Mouse (Mus musculus) midbrain, embryonic 16.5 days (tissue): Measurements from ENCODE around the gene Il12rb1. TPM values are rescaled to one million over a fixed set of nuclear protein-coding genes. Genes with fewer than 3 reads are reported as not detected.
A peak's percentile ranks its signal among the peaks of the same experiment; 100 is the strongest.

Experiments
- ATAC-seq: fragments of 200-750 bp; cut with Nextera tagmentation; 2 replicates; pipeline ENCODE4 v1.8.0; 2017; ENCODE audit warnings: moderate TSS enrichment
- H3K27ac ChIP-seq: fragments of 300-500 bp; sonication (generic); 2 replicates; pipeline ENCODE4 v1.5.1; 2014; ENCODE audit warnings: mild to moderate bottlenecking, low read length, mixed read lengths
- H3K27me3 ChIP-seq: fragments of 300-500 bp; sonication (generic); 2 replicates; pipeline ENCODE4 v1.6.1; 2014; ENCODE audit warnings: low read depth, low read length, mixed read lengths; ENCODE audit not compliant: control insufficient read depth, insufficient read depth
- H3K36me3 ChIP-seq: fragments of 300-500 bp; sonication (generic); 2 replicates; pipeline ENCODE4 v1.6.1; 2014; ENCODE audit warnings: mild to moderate bottlenecking, low read length, moderate library complexity, mixed read lengths; ENCODE audit not compliant: control insufficient read depth, insufficient read depth
- H3K4me1 ChIP-seq: fragments of 300-500 bp; sonication (generic); 2 replicates; pipeline ENCODE4 v1.6.1; 2014; ENCODE audit warnings: mild to moderate bottlenecking, low read length, mixed read lengths; ENCODE audit not compliant: control insufficient read depth, insufficient read depth
- H3K4me2 ChIP-seq: fragments of 300-500 bp; sonication (generic); 2 replicates; pipeline ENCODE4 v1.6.1; 2014; ENCODE audit warnings: mild to moderate bottlenecking, low read length, mixed read lengths
- H3K4me3 ChIP-seq: fragments of 300-500 bp; sonication (generic); 2 replicates; pipeline ENCODE4 v1.5.1; 2014; ENCODE audit warnings: low read depth, mild to moderate bottlenecking, low read length, moderate library complexity, mixed read lengths
- H3K9ac ChIP-seq: fragments of 300-500 bp; sonication (generic); 2 replicates; pipeline ENCODE4 v1.6.1; 2014; ENCODE audit warnings: low read depth, low read length, mixed read lengths
- H3K9me3 ChIP-seq: fragments of 300-500 bp; sonication (generic); replicated peaks from 2 replicates; pipeline ENCODE4 v1.6.1; 2014; ENCODE audit warnings: mild to moderate bottlenecking, low read length, mixed read lengths; ENCODE audit not compliant: control insufficient read depth, poor library complexity, severe bottlenecking
- WGBS: fragments of 180-500 bp; shearing (Covaris S2); extraction: QIAGEN DNeasy Blood & Tissue Kit; methylation state at CpG from one replicate; pipeline ENCODE4 v1.1.7; 2014; 5-methylcytosine and 5-hydroxymethylcytosine counted together
- polyA plus RNA-seq: library from polyadenylated mRNA; unstranded; fragments of >200 nt; fragmentation: Nextera tagmentation; extraction: Ambion mirVana; gene quantifications from 2 replicates; pipeline ENCODE4 v1.2.1, GENCODE M21; 2015

Gene Il12rb1
- polyA plus RNA-seq, 1 experiment from 2014 or later, result 0.08 TPM

- Histone ChIP-seq H3K9me3 (no peaks in the 10 kb centered on the region), H3K9ac (0 out of 2 replicates have a peak overlapping the region, but pooled peaks have one; percentile 6), H3K4me3 (no peak overlapping the region), H3K27me3 (no peaks in the 10 kb centered on the region; the same call in 1 of the 2 replicates), H3K36me3 (no peaks in the 10 kb centered on the region), H3K27ac (no peak overlapping the region), H3K4me1 (peaks cover 3% of the 10 kb centered on the region; the same call in 1 of the 2 replicates), H3K4me2 (no peak overlapping the region)
- WGBS, result 2% methylated on average over 6 of the region's 6 CpGs
- ATAC-seq, result no peak
These were observed 36.3 kb downstream of the Il12rb1 start for GRCm38 (mm10) chr8:70844523-70844922.

GRCm38 (mm10) chr8:70845108-70845507 is 36.9 kb downstream of the Il12rb1 start:
- H3K27me3 ChIP-seq, result no peaks in the 10 kb centered on the region; the same call in 1 of the 2 replicates
- 51% methylated on average over 5 of the region's 5 CpGs for WGBS
- no peak overlapping the region for H3K27ac ChIP-seq
- no peaks in the 10 kb centered on the region for H3K9me3 ChIP-seq
- H3K4me3 ChIP-seq, result no peak overlapping the region
- H3K4me1 ChIP-seq, result peaks cover 3% of the 10 kb centered on the region; the same call in 1 of the 2 replicates
- ATAC-seq, result no peak
- no peak overlapping the region for H3K9ac ChIP-seq
- H3K4me2 ChIP-seq, result no peak overlapping the region
- no peaks in the 10 kb centered on the region for H3K36me3 ChIP-seq

- no peaks in the 10 kb centered on the region for H3K4me1 ChIP-seq
- WGBS, result 61% methylated on average over 15 of the region's 15 CpGs
- no peak overlapping the region for H3K9ac ChIP-seq
- ATAC-seq, result no peak
- no peak overlapping the region for H3K4me3 ChIP-seq
- peaks cover 2% of the 10 kb centered on the region; the same call in 1 of the 2 replicates for H3K36me3 ChIP-seq
- H3K27me3 ChIP-seq, result no peaks in the 10 kb centered on the region; the same call in 1 of the 2 replicates
- H3K9me3 ChIP-seq, result no peaks in the 10 kb centered on the region
- H3K27ac ChIP-seq, result no peak overlapping the region
- H3K4me2 ChIP-seq, result no peak overlapping the region
These were observed 38.3 kb downstream of the Il12rb1 start for GRCm38 (mm10) chr8:70846371-70847154.

- Histone ChIP-seq H3K4me2 (no peak overlapping the region), H3K9me3 (no peaks in the 10 kb centered on the region), H3K4me3 (no peak overlapping the region), H3K27ac (no peak overlapping the region), H3K27me3 (no peaks in the 10 kb centered on the region; the same call in 1 of the 2 replicates), H3K9ac (no peak overlapping the region), H3K36me3 (peaks cover 5% of the 10 kb centered on the region; the same call in 1 of the 2 replicates), H3K4me1 (no peaks in the 10 kb centered on the region)
- WGBS, result 88% methylated on average over 3 of the region's 3 CpGs
- ATAC-seq, result no peak
These were observed 41.2 kb downstream of the Il12rb1 start for GRCm38 (mm10) chr8:70849333-70849990.

GRCm38 (mm10) chr8:70850132-70850845 is 42.0 kb downstream of the Il12rb1 start:
- no peaks in the 10 kb centered on the region for H3K4me1 ChIP-seq
- ATAC-seq, result no peak
- H3K27me3 ChIP-seq, result no peaks in the 10 kb centered on the region; the same call in 1 of the 2 replicates
- H3K9me3 ChIP-seq, result no peaks in the 10 kb centered on the region
- no peak overlapping the region for H3K4me3 ChIP-seq
- peaks cover 5% of the 10 kb centered on the region; the same call in 1 of the 2 replicates for H3K36me3 ChIP-seq
- H3K27ac ChIP-seq, result no peak overlapping the region
- no peak overlapping the region for H3K9ac ChIP-seq
- WGBS, result 81% methylated on average over 7 of the region's 7 CpGs
- no peak overlapping the region for H3K4me2 ChIP-seq

- Histone ChIP-seq H3K4me1 (peaks cover 2% of the 10 kb centered on the region), H3K9me3 (no peaks in the 10 kb centered on the region), H3K36me3 (peaks cover 5% of the 10 kb centered on the region; the same call in 1 of the 2 replicates), H3K9ac (no peak overlapping the region), H3K4me2 (no peak overlapping the region), H3K27ac (no peak overlapping the region), H3K27me3 (no peaks in the 10 kb centered on the region; the same call in 1 of the 2 replicates), H3K4me3 (no peak overlapping the region)
- no peak for ATAC-seq
- WGBS, result 89% methylated on average over 4 of the region's 4 CpGs
These were observed 42.7 kb downstream of the Il12rb1 start for GRCm38 (mm10) chr8:70850947-70851346.

- Histone ChIP-seq H3K4me2 (no peak overlapping the region), H3K36me3 (peaks cover 5% of the 10 kb centered on the region; the same call in 1 of the 2 replicates), H3K9ac (0 out of 2 replicates have a peak overlapping the region, but pooled peaks have one; percentile 30), H3K27ac (no peak overlapping the region), H3K4me3 (no peak overlapping the region), H3K4me1 (peaks cover 8% of the 10 kb centered on the region), H3K9me3 (no peaks in the 10 kb centered on the region), H3K27me3 (no peaks in the 10 kb centered on the region; the same call in 1 of the 2 replicates)
- no peak for ATAC-seq
- WGBS, result 67% methylated on average over 6 of the region's 6 CpGs
These were observed 43.6 kb downstream of the Il12rb1 start for GRCm38 (mm10) chr8:70851837-70852236.

GRCm38 (mm10) chr8:70852595-70853231 is 44.5 kb downstream of the Il12rb1 start:
- H3K4me2 ChIP-seq, result no peak overlapping the region
- 94% methylated on average over 41 of the region's 41 CpGs for WGBS
- H3K4me1 ChIP-seq, result peaks cover 15% of the 10 kb centered on the region
- H3K9ac ChIP-seq, result no peak overlapping the region
- H3K27me3 ChIP-seq, result no peaks in the 10 kb centered on the region; the same call in 1 of the 2 replicates
- no peak overlapping the region for H3K27ac ChIP-seq
- no peak for ATAC-seq
- H3K4me3 ChIP-seq, result no peak overlapping the region
- H3K9me3 ChIP-seq, result no peaks in the 10 kb centered on the region
- H3K36me3 ChIP-seq, result peaks cover 5% of the 10 kb centered on the region; the same call in 1 of the 2 replicates
